Mouse (Mus musculus) megakaryocyte-erythroid progenitor cell, adult 5-6 weeks (primary cell): Measurements from ENCODE around the gene Hsd17b2. TPM values are rescaled to one million over a fixed set of nuclear protein-coding genes. Genes with fewer than 3 reads are reported as not detected.

Experiments
- ATAC-seq: replicated peaks from 2 replicates; pipeline ENCODE4 v1.8.0; 2016; ENCODE audit warnings: mild to moderate bottlenecking, inconsistent platforms; ENCODE audit not compliant: severe bottlenecking, poor library complexity, low FRiP score, low TSS enrichment
- total RNA-seq, 2 experiments: library from RNA; stranded (forward) in 1 of 2; stranded (reverse) in 1 of 2; fragments of 200-1000, 215-1000 nt in 1 of 2; fragments of >200 nt in 1 of 2; fragmentation: Nextera tagmentation in 1 of 2; gene quantifications; 2 replicates each; pipeline ENCODE4 v1.2.3; 2014 to 2017

Hsd17b2 gene
- total RNA-seq, 2 experiments from 2014 or later: not detected

- ATAC-seq: no peak
Observed at GRCm38 (mm10) chr8:117765947-117766346, 64.2 kb downstream of the Hsd17b2 start.

GRCm38 (mm10) chr8:117768971-117769370, 67.3 kb downstream of the Hsd17b2 start:
- no peak for ATAC-seq

GRCm38 (mm10) chr8:117771115-117771836, 69.6 kb downstream of the Hsd17b2 start:
- ATAC-seq: peak; percentile 58

- ATAC-seq: peak; percentile 81
Observed at GRCm38 (mm10) chr8:117772126-117772525, 70.4 kb downstream of the Hsd17b2 start.

GRCm38 (mm10) chr8:117772597-117772996, 70.9 kb downstream of the Hsd17b2 start:
- peak; percentile 20; the same call in 1 of the 2 replicates for ATAC-seq

- ATAC-seq: no peak
Observed at GRCm38 (mm10) chr8:117775626-117776025, 73.9 kb downstream of the Hsd17b2 start.

GRCm38 (mm10) chr8:117776075-117776474, 74.4 kb downstream of the Hsd17b2 start:
- ATAC-seq: no peak

- ATAC-seq: no peak
Observed at GRCm38 (mm10) chr8:117778531-117779322, 77.0 kb downstream of the Hsd17b2 start.

GRCm38 (mm10) chr8:117779344-117779743, 77.6 kb downstream of the Hsd17b2 start:
- no peak for ATAC-seq

- no peak for ATAC-seq
Observed at GRCm38 (mm10) chr8:117781375-117782129, 79.8 kb downstream of the Hsd17b2 start.

GRCm38 (mm10) chr8:117783021-117783420, 81.3 kb downstream of the Hsd17b2 start:
- ATAC-seq: no peak

GRCm38 (mm10) chr8:117786428-117786827, 84.7 kb downstream of the Hsd17b2 start:
- no peak for ATAC-seq

- ATAC-seq: no peak
Observed at GRCm38 (mm10) chr8:117792616-117793144, 91.0 kb downstream of the Hsd17b2 start.

GRCm38 (mm10) chr8:117794581-117794980, 92.9 kb downstream of the Hsd17b2 start:
- no peak for ATAC-seq

GRCm38 (mm10) chr8:117796464-117796863, 94.8 kb downstream of the Hsd17b2 start:
- ATAC-seq: no peak

- ATAC-seq: no peak
Observed at GRCm38 (mm10) chr8:117798066-117798465, 96.4 kb downstream of the Hsd17b2 start.

- ATAC-seq: peak; percentile 94
Observed at GRCm38 (mm10) chr8:117801443-117802298, 100.0 kb downstream of the Hsd17b2 start, which contains the start of gene Mphosph6. Gene Mphosph6, minus strand, starts transcription at chr8:117801943.

- peak; percentile 45 for ATAC-seq
Observed at GRCm38 (mm10) chr8:117802299-117802689, 100.6 kb downstream of the Hsd17b2 start.

GRCm38 (mm10) chr8:117805419-117805818, 103.7 kb downstream of the Hsd17b2 start:
- ATAC-seq: no peak
